Mouse (Mus musculus) embryonic fibroblast, embryonic 13.5 days (primary cell): ENCODE data around the gene Tekt1.

Source experiments
- CTCF ChIP-seq: IDR thresholded peaks from 2 replicates; pipeline ENCODE4 v1.5.1; 2011; ENCODE audit warnings: mild to moderate bottlenecking, control low read depth, low read length, moderate library complexity, borderline replicate concordance; ENCODE audit not compliant: insufficient read depth
- POLR2A ChIP-seq: IDR thresholded peaks from 2 replicates; pipeline ENCODE4 v1.6.1; 2011; ENCODE audit warnings: low read depth, mild to moderate bottlenecking, control low read depth, low read length, moderate library complexity

GRCm38 (mm10) chr11:72401068-72401467 is 38.8 kb upstream of the Tekt1 start:
- no peak for TF ChIP-seq POLR2A
- TF ChIP-seq CTCF, result no peak
